Comparison of ENCODE assay signal across 29 mouse cellular contexts in the genomic region with DNA sequence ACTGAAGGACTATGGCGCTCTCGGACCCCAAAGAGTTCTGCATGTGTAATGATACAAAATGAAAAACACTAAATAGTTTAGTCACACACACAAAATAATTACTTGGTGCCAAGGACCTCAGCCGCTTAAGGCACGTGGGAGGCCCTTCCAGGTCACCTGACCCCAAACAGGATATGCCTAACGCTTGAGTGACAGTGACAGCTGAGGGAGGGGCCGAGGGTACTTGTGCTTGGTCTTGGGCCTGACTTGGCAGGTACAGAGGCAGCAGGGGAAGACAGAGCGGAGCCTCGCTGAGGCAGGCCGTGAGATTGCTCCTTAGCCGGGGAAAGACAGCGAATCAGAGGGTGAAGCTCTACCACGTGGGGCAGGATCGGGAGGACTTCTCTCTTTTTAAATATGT.
DNase-seq lines count a peak whose midpoint lies in the region; ATAC-seq and TF ChIP-seq lines count a peak whose summit lies in the region.
"Had no signal": no experiment of that assay in that cellular context is flagged by ENCODE, and none has a peak within 500 bp of the region (broad histone marks: within the 10 kb centered on the region; RNA-seq: fewer than 3 reads in every experiment).

No protein-coding gene starts in this region.

- no peaks in the 10 kb centered on the region for H3K36me3 ChIP-seq in liver, embryonic 12.5 days
- H3K36me3 ChIP-seq in limb, embryonic 14.5 days (ENCODE audit: control insufficient read depth, insufficient read depth, low read length) = no peaks in the 10 kb centered on the region
- H3K36me3 ChIP-seq: embryonic facial prominence, embryonic 12.5 days; lung, embryonic 15.5 days; midbrain, embryonic 10.5 days; midbrain, embryonic 15.5 days; neural tube, embryonic 12.5 days; stomach, embryonic 15.5 days had no signal

- 74% methylated on average over 13 of the region's 13 CpGs for WGBS in liver, embryonic 12.5 days (ENCODE audit: insufficient replicate concordance)
- WGBS in limb, embryonic 14.5 days = 82% methylated on average over 13 of the region's 13 CpGs

- ATAC-seq in liver, embryonic 12.5 days = no peak
- ATAC-seq in limb, embryonic 14.5 days (ENCODE audit: low FRiP score, low read depth) = peak; percentile 32; the same call in 1 of the 2 replicates
- ATAC-seq: CD4-positive, CD25-positive, alpha-beta regulatory T cell, adult 4 months; forebrain, embryonic 14.5 days; intestine, postnatal 0 days; midbrain, embryonic 15.5 days had no signal

- no peak overlapping the region for H3K9ac ChIP-seq in liver, embryonic 12.5 days
- no peak overlapping the region for H3K9ac ChIP-seq in limb, embryonic 14.5 days (ENCODE audit: low read depth, low read length, severe bottlenecking)
- H3K9ac ChIP-seq: embryonic facial prominence, embryonic 12.5 days; heart, embryonic 12.5 days; hindbrain, embryonic 14.5 days; limb, embryonic 13.5 days; lung, embryonic 15.5 days; midbrain, embryonic 15.5 days; neural tube, embryonic 12.5 days; stomach, embryonic 15.5 days had no signal

- no peak overlapping the region for H3K4me2 ChIP-seq in liver, embryonic 12.5 days
- no peak overlapping the region for H3K4me2 ChIP-seq in limb, embryonic 14.5 days (replicated peaks; ENCODE audit: low read depth, low read length, severe bottlenecking)
- H3K4me2 ChIP-seq: embryonic facial prominence, embryonic 12.5 days; heart, embryonic 12.5 days; hindbrain, embryonic 14.5 days; limb, embryonic 13.5 days; lung, embryonic 15.5 days; midbrain, embryonic 15.5 days; neural tube, embryonic 12.5 days; stomach, embryonic 15.5 days had no signal

- peak; percentile 42 to 62 for DNase-seq in gastrocnemius, adult 8-10 months (ENCODE audit: low spot score in 2 of 2)
- no peak for DNase-seq in gastrocnemius, postnatal 10 days
- no peak for DNase-seq in liver
- peak; percentile 46 for DNase-seq in ES-CJ7 (ENCODE audit: low read depth, low spot score)
- DNase-seq in limb, embryonic 14.5 days (ENCODE audit: low spot score) = no peak
- no peak for DNase-seq in layer of hippocampus, adult 2 months (ENCODE audit: low spot score in 2 of 2)
- DNase-seq in frontal cortex, postnatal 25 days (ENCODE audit: low spot score in 2 of 2) = no peak
- DNase-seq: adrenal gland, adult 8-10 months; cerebellum, adult 8-10 months; cerebellum, postnatal 25 days; kidney, adult 9 months; kidney, postnatal 10 days; layer of hippocampus, adult 9-11 months; right cerebral cortex, adult 18-20 months; thymus, adult 18-20 months; thymus, postnatal 4 days had no signal

- H3K4me1 ChIP-seq in liver, embryonic 12.5 days = peaks cover 48% of the 10 kb centered on the region
- H3K4me1 ChIP-seq in limb, embryonic 14.5 days (ENCODE audit: control insufficient read depth, insufficient read depth, low read length) = peaks cover 9% of the 10 kb centered on the region; the same call in 1 of the 2 replicates
- H3K4me1 ChIP-seq: midbrain, embryonic 15.5 days had no signal

- no peak for TF ChIP-seq POLR2A in limb, embryonic 14.5 days (IDR thresholded peaks at IDR 0.05; ENCODE audit: borderline replicate concordance, extremely low read depth, insufficient read depth, insufficient read length)

- H3K27me3 ChIP-seq in liver, embryonic 12.5 days (replicated peaks) = no peaks in the 10 kb centered on the region
- no peaks in the 10 kb centered on the region for H3K27me3 ChIP-seq in limb, embryonic 14.5 days (ENCODE audit: control insufficient read depth, insufficient read depth, low read length)
- H3K27me3 ChIP-seq: embryonic facial prominence, embryonic 12.5 days; heart, embryonic 12.5 days; limb, embryonic 13.5 days; lung, embryonic 15.5 days; midbrain, embryonic 15.5 days; neural tube, embryonic 12.5 days; stomach, embryonic 15.5 days had no signal

- no peaks in the 10 kb centered on the region for H3K9me3 ChIP-seq in liver, embryonic 12.5 days (replicated peaks)
- H3K9me3 ChIP-seq in limb, embryonic 14.5 days (ENCODE audit: control insufficient read depth, low read length) = no peaks in the 10 kb centered on the region
- H3K9me3 ChIP-seq: embryonic facial prominence, embryonic 12.5 days; heart, embryonic 12.5 days; limb, embryonic 13.5 days; lung, embryonic 15.5 days; midbrain, embryonic 10.5 days; midbrain, embryonic 15.5 days; neural tube, embryonic 12.5 days; stomach, embryonic 15.5 days had no signal

- no peak for TF ChIP-seq CTCF in layer of hippocampus, adult 2 months (conservative IDR thresholded peaks at IDR 0.05)

- H3K4me3 ChIP-seq in liver, embryonic 12.5 days = no peak overlapping the region
- H3K4me3 ChIP-seq in limb, embryonic 14.5 days (replicated peaks; ENCODE audit: low read length) = no peak overlapping the region
- H3K4me3 ChIP-seq in layer of hippocampus, adult 2 months = no peak overlapping the region
- H3K4me3 ChIP-seq: embryonic facial prominence, embryonic 12.5 days; heart, embryonic 12.5 days; limb, embryonic 13.5 days; lung, embryonic 15.5 days; midbrain, embryonic 10.5 days; midbrain, embryonic 15.5 days; neural tube, embryonic 12.5 days; stomach, embryonic 15.5 days had no signal

- 0 out of 2 replicates have a peak overlapping the region, but pooled peaks have one; percentile 54 for H3K27ac ChIP-seq in liver, embryonic 12.5 days
- H3K27ac ChIP-seq in limb, embryonic 14.5 days (replicated peaks; ENCODE audit: low read depth, low read length) = no peak overlapping the region
- H3K27ac ChIP-seq in layer of hippocampus, adult 2 months = no peak overlapping the region
- H3K27ac ChIP-seq: embryonic facial prominence, embryonic 12.5 days; hindbrain, embryonic 14.5 days; limb, embryonic 13.5 days; lung, embryonic 15.5 days; midbrain, embryonic 10.5 days; midbrain, embryonic 15.5 days; neural tube, embryonic 12.5 days; stomach, embryonic 15.5 days had no signal

Comparison
In these comparisons a context has a peak if more than half of its experiments do, and no peak if none do; other contexts are left out.
1. DNase-seq: peak in gastrocnemius, adult 8-10 months (2 of 2) and ES-CJ7 (single experiment); none in gastrocnemius, postnatal 10 days (single experiment), liver (single experiment), limb, embryonic 14.5 days (single experiment), layer of hippocampus, adult 2 months (0 of 2) and frontal cortex, postnatal 25 days (0 of 2).